Mouse (Mus musculus) lung, adult 2 months (tissue): ENCODE measurements around the gene B3galt1. TPM values are rescaled to one million over a fixed set of nuclear protein-coding genes. Genes with fewer than 3 reads are reported as not detected.

Experiments
- DNase-seq: peaks from one replicate; pipeline ENCODE4 v3.0.0; 2022
- H3K4me1 ChIP-seq: fragments of 200-500 bp; 2 replicates; pipeline ENCODE4 v1.6.1; 2011; ENCODE audit warnings: low read length; ENCODE audit not compliant: control insufficient read depth, insufficient read depth
- H3K4me3 ChIP-seq: fragments of 200-500 bp; replicated peaks from 2 replicates; pipeline ENCODE3; 2011; ENCODE audit warnings: low read depth, mild to moderate bottlenecking, control low read depth, low read length; ENCODE audit errors: extremely low read depth
- CTCF ChIP-seq: fragments of 200-500 bp; IDR thresholded peaks from 2 replicates; pipeline ENCODE4 v1.5.1; 2011; ENCODE audit warnings: mild to moderate bottlenecking, low read length, control low read depth; ENCODE audit not compliant: insufficient read depth
- POLR2A ChIP-seq: fragments of 200-500 bp; IDR thresholded peaks from 2 replicates; pipeline ENCODE4 v1.6.1; 2011; ENCODE audit warnings: low read depth, mild to moderate bottlenecking, control low read depth, low read length, borderline replicate concordance; ENCODE audit errors: extremely low read depth
- WGBS: fragments of 180-500 bp; shearing (Covaris S2); methylation state at CpG from one replicate; pipeline ENCODE4 v1.1.7; 2018; 5-methylcytosine and 5-hydroxymethylcytosine counted together
- polyA plus RNA-seq: library from polyadenylated mRNA; depleted of rRNA; stranded (reverse); fragments of >200 nt; gene quantifications from 2 replicates; pipeline ENCODE4 v1.2.3, GENCODE M21; 2012

The B3galt1 gene
- polyA plus RNA-seq, 1 experiment: 0.36 TPM

DNA sequence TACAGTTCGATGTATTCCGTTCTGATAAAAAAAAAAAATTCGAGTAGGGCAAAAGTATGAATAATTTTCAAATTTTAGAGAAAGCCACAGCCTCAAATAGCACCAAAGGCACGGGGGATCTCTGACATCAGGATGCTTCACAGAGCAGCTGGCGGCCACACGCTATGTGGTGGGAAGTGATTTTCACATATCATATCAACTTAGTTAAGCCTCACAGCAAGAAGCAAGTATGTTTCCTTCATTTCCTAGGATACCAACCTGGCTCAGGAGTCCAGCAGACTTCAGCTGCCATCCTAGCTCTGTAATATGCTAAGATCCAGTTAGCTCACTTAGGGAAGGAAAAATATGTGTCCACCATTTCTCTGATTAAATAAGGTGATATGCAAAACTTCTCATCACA lies 405.9 kb downstream of the B3galt1 start:
- DNase-seq: no peak
- Histone ChIP-seq H3K4me1 (no peaks in the 10 kb centered on the region), H3K4me3 (no peak overlapping the region)
- TF ChIP-seq CTCF (no peak), POLR2A (no peak)
- 79% methylated on average over 6 of the region's 6 CpGs for WGBS

GRCm38 (mm10) chr2:67975764-67976163 lies 410.1 kb downstream of the B3galt1 start:
- H3K4me3 ChIP-seq: no peak overlapping the region
- H3K4me1 ChIP-seq: no peaks in the 10 kb centered on the region
- TF ChIP-seq CTCF (no peak), POLR2A (no peak)
- no peak for DNase-seq

GRCm38 (mm10) chr2:67976488-67976887 lies 410.8 kb downstream of the B3galt1 start:
- 89% methylated on average over 4 of the region's 4 CpGs for WGBS
- no peak overlapping the region for H3K4me3 ChIP-seq
- DNase-seq: no peak
- TF ChIP-seq CTCF: no peak
- H3K4me1 ChIP-seq: no peaks in the 10 kb centered on the region

DNA sequence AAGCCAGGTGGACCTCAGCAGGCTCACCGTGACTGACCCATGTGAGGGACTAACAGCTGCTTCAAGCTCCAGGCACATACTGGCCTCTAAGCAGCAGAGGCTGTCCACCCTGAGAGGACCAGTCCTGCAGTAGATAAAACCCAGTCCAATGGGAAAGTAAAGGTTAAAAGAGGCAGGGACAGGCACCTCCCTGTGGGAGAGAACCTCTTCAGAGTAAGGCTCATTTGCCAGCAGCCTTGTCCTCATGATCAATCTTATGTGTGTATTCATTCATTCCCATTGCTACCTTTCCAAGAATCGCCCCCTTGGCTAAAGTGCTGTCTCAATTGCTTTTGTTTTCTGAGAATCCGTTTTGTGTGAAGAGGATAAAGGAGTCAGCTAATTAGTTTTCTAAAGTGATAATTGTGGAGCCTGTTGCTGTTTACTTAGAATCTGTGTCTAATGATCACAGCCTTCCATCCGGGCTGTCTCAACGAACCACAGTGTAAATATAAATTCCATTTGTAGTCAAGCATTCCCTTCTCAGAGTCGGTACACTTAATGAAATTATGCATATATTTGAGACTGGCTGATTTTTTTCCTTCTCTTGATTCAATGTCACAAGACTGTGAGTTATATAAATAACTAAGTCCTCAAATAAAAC lies 412.1 kb downstream of the B3galt1 start:
- Histone ChIP-seq H3K4me3 (no peak overlapping the region), H3K4me1 (no peaks in the 10 kb centered on the region)
- TF ChIP-seq POLR2A (no peak), CTCF (no peak)
- 51% methylated on average over 6 of the region's 6 CpGs for whole genome bisulfite sequencing
- DNase-seq: no peak

GRCm38 (mm10) chr2:67983563-67983962 lies 417.9 kb downstream of the B3galt1 start:
- DNase-seq: no peak
- Histone ChIP-seq H3K4me3 (no peak overlapping the region), H3K4me1 (no peaks in the 10 kb centered on the region)
- TF ChIP-seq POLR2A: no peak
- no peak for TF ChIP-seq CTCF
- 64% methylated on average over 3 of the region's 3 CpGs for WGBS

DNA sequence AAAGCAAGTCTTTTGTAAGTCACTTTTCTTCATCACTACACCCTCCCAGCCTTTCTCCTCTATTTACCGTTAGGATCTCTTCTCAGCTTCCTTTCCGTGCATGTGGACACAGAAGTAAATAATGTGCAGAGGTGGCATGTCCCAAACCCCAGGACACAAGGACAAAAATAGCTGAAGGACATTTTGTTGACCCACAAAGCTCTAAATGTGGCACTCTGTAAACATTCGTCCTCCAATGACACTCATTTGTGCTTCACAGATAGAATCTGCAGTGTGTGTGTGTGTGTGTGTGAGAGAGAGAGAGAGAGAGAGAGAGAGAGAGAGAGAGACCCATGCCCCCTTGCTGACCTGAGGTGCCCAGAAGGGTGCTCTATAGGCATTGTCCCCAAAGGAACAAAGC lies 419.5 kb downstream of the B3galt1 start:
- 67% methylated on average over 3 of the region's 3 CpGs for WGBS
- no peak for TF ChIP-seq CTCF
- TF ChIP-seq POLR2A: no peak
- Histone ChIP-seq H3K4me3 (no peak overlapping the region), H3K4me1 (no peaks in the 10 kb centered on the region)
- DNase-seq: no peak

DNA sequence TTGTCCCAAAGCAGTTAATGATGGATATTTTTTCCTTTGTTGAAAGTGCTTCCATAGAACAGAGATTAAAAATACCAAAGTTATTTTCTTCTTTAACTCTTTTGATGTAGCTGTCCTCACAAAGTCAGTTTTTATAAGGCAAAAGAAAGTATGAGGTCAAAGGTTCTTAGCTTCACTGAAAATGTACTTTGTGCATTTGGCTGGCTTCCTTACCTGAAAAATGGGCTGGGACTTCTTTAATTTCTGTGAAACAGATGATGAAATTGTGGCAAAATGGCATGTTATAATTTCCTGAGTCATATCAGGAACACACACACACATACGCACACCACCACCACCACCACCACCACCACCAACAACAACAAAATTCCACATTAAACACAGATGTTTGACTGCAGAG lies 427.8 kb downstream of the B3galt1 start:
- Histone ChIP-seq H3K4me3 (no peak overlapping the region), H3K4me1 (no peaks in the 10 kb centered on the region)
- DNase-seq: no peak
- WGBS: 88% methylated on average over 1 of the region's 1 CpGs
- no peak for TF ChIP-seq POLR2A
- no peak for TF ChIP-seq CTCF

DNA sequence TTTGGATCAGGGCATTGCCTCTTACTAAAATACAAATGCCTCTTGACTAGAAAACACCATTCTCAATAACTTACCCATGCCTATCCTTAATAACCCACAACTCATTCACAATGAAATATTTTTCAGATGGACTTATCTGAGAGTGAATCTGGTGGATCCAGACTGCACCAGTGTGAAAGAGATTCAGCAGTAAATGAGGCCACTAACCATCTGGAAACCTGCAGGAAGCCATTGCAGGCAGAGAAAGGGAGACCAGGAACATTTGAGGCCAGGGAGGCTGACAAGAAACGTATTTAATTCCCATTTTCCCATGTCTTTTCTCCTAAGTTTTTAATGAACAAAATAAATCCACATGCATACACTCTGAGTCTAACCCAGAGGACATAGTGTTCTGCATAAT lies 437.4 kb downstream of the B3galt1 start:
- Histone ChIP-seq H3K4me1 (no peaks in the 10 kb centered on the region), H3K4me3 (no peak overlapping the region)
- TF ChIP-seq POLR2A (no peak), CTCF (no peak)
- 62% methylated on average over 1 of the region's 1 CpGs for WGBS
- DNase-seq: no peak

DNA sequence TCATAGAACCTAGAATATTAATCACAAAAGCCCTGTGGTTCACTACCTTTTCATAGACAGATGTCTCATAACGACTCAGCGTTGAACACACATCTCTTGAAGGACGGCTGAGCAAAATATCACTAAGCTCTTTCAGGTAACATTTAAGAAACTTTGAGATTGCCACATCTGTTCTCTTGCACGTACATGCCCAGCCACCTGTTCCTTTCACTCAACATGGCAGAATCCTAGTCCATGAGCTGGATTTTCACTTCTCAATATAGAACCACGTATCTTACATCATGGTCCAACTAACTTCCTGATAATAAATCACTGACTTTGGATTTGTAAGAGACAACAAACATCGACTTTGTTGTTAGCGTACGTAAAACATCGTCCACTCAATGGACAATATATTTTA lies 439.5 kb downstream of the B3galt1 start:
- Histone ChIP-seq H3K4me1 (no peaks in the 10 kb centered on the region), H3K4me3 (no peak overlapping the region)
- WGBS: 86% methylated on average over 9 of the region's 9 CpGs
- TF ChIP-seq CTCF: no peak
- TF ChIP-seq POLR2A: no peak
- DNase-seq: no peak

- no peak for DNase-seq
- H3K4me3 ChIP-seq: no peak overlapping the region
- TF ChIP-seq CTCF (no peak), POLR2A (no peak)
- no peaks in the 10 kb centered on the region for H3K4me1 ChIP-seq
- WGBS: 62% methylated on average over 7 of the region's 7 CpGs
Observed at GRCm38 (mm10) chr2:68005711-68006110, 440.0 kb downstream of the B3galt1 start.
